Mouse (Mus musculus): ENCODE data around the gene Olfr168. TPM values are rescaled to one million over a fixed set of nuclear protein-coding genes. Genes with fewer than 3 reads are reported as not detected.

The Olfr168 gene
- polyA plus RNA-seq (2015; fragmentation: Illumina TruSeq; extraction: RNeasy Lipid Tissue Mini Kit (QIAGEN cat#74804); ENCODE audit: insufficient read depth, low read depth, low replicate concordance): not detected

GRCm38 (mm10) chr16:19535455-19535854 lies at the start of gene Olfr168:
Gene Olfr168, minus strand, starts transcription at chr16:19535555.

GRCm38 (mm10) chr16:19571709-19572108 lies 36.4 kb upstream of the Olfr168 start, which contains the start of gene Olfr169:
Gene Olfr169, minus strand, starts transcription at chr16:19571809.

GRCm38 (mm10) chr16:19522166-19522565 lies 13.2 kb downstream of the Olfr168 start, which contains the start of gene Olfr167:
Gene Olfr167, minus strand, starts transcription at chr16:19522266.

GRCm38 (mm10) chr16:19483394-19483793 lies 52.0 kb downstream of the Olfr168 start, which contains the start of gene Olfr166:
Gene Olfr166, plus strand, starts transcription at chr16:19483694.

Other genes starting within 250 kb of the Olfr168 start
- gene Olfr164, start 221.5 kb downstream of the Olfr168 start, polyA plus RNA-seq (2015; fragmentation: Illumina TruSeq; extraction: RNeasy Lipid Tissue Mini Kit (QIAGEN cat#74804); ENCODE audit: insufficient read depth, low read depth, low replicate concordance): not detected
- not detected for gene Olfr165, start 112.4 kb downstream of the Olfr168 start, polyA plus RNA-seq (2015; fragmentation: Illumina TruSeq; extraction: RNeasy Lipid Tissue Mini Kit (QIAGEN cat#74804); ENCODE audit: insufficient read depth, low read depth, low replicate concordance)
- gene Olfr166, start 51.9 kb downstream of the Olfr168 start, polyA plus RNA-seq (2015; fragmentation: Illumina TruSeq; extraction: RNeasy Lipid Tissue Mini Kit (QIAGEN cat#74804); ENCODE audit: insufficient read depth, low read depth, low replicate concordance): not detected
- not detected for gene Olfr167, start 13.3 kb downstream of the Olfr168 start, polyA plus RNA-seq (2015; fragmentation: Illumina TruSeq; extraction: RNeasy Lipid Tissue Mini Kit (QIAGEN cat#74804); ENCODE audit: insufficient read depth, low read depth, low replicate concordance)
- gene Olfr169, start 36.3 kb upstream of the Olfr168 start, polyA plus RNA-seq (2015; fragmentation: Illumina TruSeq; extraction: RNeasy Lipid Tissue Mini Kit (QIAGEN cat#74804); ENCODE audit: insufficient read depth, low read depth, low replicate concordance): not detected
- gene Olfr170, start 76.3 kb upstream of the Olfr168 start, polyA plus RNA-seq (2015; fragmentation: Illumina TruSeq; extraction: RNeasy Lipid Tissue Mini Kit (QIAGEN cat#74804); ENCODE audit: insufficient read depth, low read depth, low replicate concordance): not detected
- not detected for gene Olfr171, start 94.4 kb upstream of the Olfr168 start, polyA plus RNA-seq (2015; fragmentation: Illumina TruSeq; extraction: RNeasy Lipid Tissue Mini Kit (QIAGEN cat#74804); ENCODE audit: insufficient read depth, low read depth, low replicate concordance)
- gene Lamp3, start 170.8 kb upstream of the Olfr168 start, polyA plus RNA-seq (2015; fragmentation: Illumina TruSeq; extraction: RNeasy Lipid Tissue Mini Kit (QIAGEN cat#74804); ENCODE audit: insufficient read depth, low read depth, low replicate concordance): not detected
- not detected for gene B3gnt5, start 224.7 kb upstream of the Olfr168 start, polyA plus RNA-seq (2015; fragmentation: Illumina TruSeq; extraction: RNeasy Lipid Tissue Mini Kit (QIAGEN cat#74804); ENCODE audit: insufficient read depth, low read depth, low replicate concordance)

All from pancreas, adult 10 weeks (tissue).